11 mouse cellular contexts compared by ENCODE assay signal in the genomic region with DNA sequence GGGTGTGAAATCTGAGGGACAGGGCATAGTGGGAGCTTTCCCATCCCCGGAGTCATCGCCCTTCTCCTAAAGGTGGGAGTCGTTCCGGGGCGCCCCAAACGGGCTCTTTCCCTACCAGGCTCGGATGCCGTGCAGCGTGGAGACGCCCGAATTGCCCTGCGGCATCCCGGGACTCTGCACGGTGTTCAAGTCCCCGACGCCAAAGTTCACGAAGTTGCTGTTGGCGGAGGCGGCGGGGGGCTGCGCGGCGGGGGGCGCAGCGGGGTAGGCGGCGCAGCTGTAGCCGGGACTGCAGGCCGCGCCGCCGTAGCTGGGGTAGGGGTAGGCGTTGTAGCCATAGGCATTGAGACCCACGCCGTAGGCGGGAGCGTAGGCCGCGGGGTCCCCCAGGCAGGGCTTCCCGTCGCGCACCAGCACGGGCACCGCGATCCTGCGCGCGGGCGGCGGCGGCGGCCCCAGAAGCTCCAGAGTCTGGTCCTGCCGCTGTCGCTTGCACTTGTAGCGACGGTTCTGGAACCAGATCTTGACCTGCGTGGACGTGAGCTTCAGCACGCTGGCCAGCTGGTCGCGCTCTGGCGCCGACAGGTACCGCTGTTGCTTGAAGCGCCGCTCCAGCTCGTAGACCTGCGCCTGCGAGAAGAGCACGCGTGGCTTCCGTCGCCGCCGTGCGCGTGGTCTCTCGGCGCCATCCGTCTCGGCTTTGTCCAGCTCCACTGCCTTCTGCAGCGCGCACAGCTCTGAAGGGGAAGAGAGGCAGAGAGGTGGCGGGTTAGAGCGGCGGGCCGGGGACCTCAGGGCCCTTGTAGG. TPM values are rescaled to one million over a fixed set of nuclear protein-coding genes. Genes with fewer than 3 reads are reported as not detected.
DNase-seq lines count a peak whose midpoint lies in the region; ATAC-seq lines count a peak whose summit lies in the region.
"Had no signal": no experiment of that assay in that cellular context is flagged by ENCODE, and none has a peak within 500 bp of the region (broad histone marks: within the 10 kb centered on the region; RNA-seq: fewer than 3 reads in every experiment).

No protein-coding gene starts in this region.

- H3K27ac ChIP-seq in lung, embryonic 16.5 days (ENCODE audit: low read length) = no peak overlapping the region
- no peak overlapping the region for H3K27ac ChIP-seq in forebrain, embryonic 12.5 days
- H3K27ac ChIP-seq in intestine, embryonic 15.5 days = no peak overlapping the region
- no peak overlapping the region for H3K27ac ChIP-seq in neural tube, embryonic 15.5 days (replicated peaks)

- H3K27me3 ChIP-seq in lung, embryonic 16.5 days (ENCODE audit: control insufficient read depth, insufficient read depth, low read depth, low read length) = peaks cover 99% of the 10 kb centered on the region
- peaks cover 100% of the 10 kb centered on the region for H3K27me3 ChIP-seq in forebrain, embryonic 12.5 days
- peaks cover 99% of the 10 kb centered on the region for H3K27me3 ChIP-seq in intestine, embryonic 15.5 days (replicated peaks)
- H3K27me3 ChIP-seq in neural tube, embryonic 15.5 days (replicated peaks) = peaks cover 100% of the 10 kb centered on the region

- WGBS in lung, embryonic 16.5 days = 2% methylated on average over 86 of the region's 87 CpGs
- under 1% methylated on average over 87 of the region's 87 CpGs for WGBS in forebrain, embryonic 12.5 days
- under 1% methylated on average over 87 of the region's 87 CpGs for WGBS in intestine, embryonic 15.5 days
- WGBS in neural tube, embryonic 15.5 days = under 1% methylated on average over 85 of the region's 87 CpGs

- ATAC-seq in lung, embryonic 16.5 days (ENCODE audit: low read depth) = no peak
- no peak for ATAC-seq in forebrain, embryonic 12.5 days (ENCODE audit: low FRiP score)
- ATAC-seq in intestine, embryonic 15.5 days = no peak
- ATAC-seq in neural tube, embryonic 15.5 days (ENCODE audit: low FRiP score) = no peak

- H3K36me3 ChIP-seq in lung, embryonic 16.5 days (ENCODE audit: control insufficient read depth, insufficient read depth, low read length) = no peaks in the 10 kb centered on the region
- H3K36me3 ChIP-seq in forebrain, embryonic 12.5 days (replicated peaks) = no peaks in the 10 kb centered on the region
- H3K36me3 ChIP-seq in intestine, embryonic 15.5 days = no peaks in the 10 kb centered on the region
- no peaks in the 10 kb centered on the region for H3K36me3 ChIP-seq in neural tube, embryonic 15.5 days

- H3K4me3 ChIP-seq in lung, embryonic 16.5 days (ENCODE audit: low read length) = peak overlapping the region; percentile 20
- H3K4me3 ChIP-seq in forebrain, embryonic 12.5 days (replicated peaks) = peak overlapping the region; percentile 11
- H3K4me3 ChIP-seq in intestine, embryonic 15.5 days (replicated peaks) = peak overlapping the region; percentile 21
- H3K4me3 ChIP-seq in neural tube, embryonic 15.5 days (replicated peaks) = peak overlapping the region; percentile 20

- H3K4me2 ChIP-seq in lung, embryonic 16.5 days (ENCODE audit: low read depth, low read length) = peak overlapping the region; percentile 24; the same call in 1 of the 2 replicates
- H3K4me2 ChIP-seq in forebrain, embryonic 12.5 days = no peak overlapping the region
- peak overlapping the region; percentile 47 for H3K4me2 ChIP-seq in intestine, embryonic 15.5 days (replicated peaks)
- H3K4me2 ChIP-seq in neural tube, embryonic 15.5 days = peak overlapping the region; percentile 40

- H3K9ac ChIP-seq in lung, embryonic 16.5 days (ENCODE audit: low read length) = no peak overlapping the region
- H3K9ac ChIP-seq in forebrain, embryonic 12.5 days = no peak overlapping the region
- H3K9ac ChIP-seq in intestine, embryonic 15.5 days = no peak overlapping the region
- no peak overlapping the region for H3K9ac ChIP-seq in neural tube, embryonic 15.5 days (replicated peaks)

- H3K4me1 ChIP-seq in lung, embryonic 16.5 days (replicated peaks; ENCODE audit: control insufficient read depth, insufficient read depth, low read length) = peaks cover 5% of the 10 kb centered on the region
- H3K4me1 ChIP-seq in forebrain, embryonic 12.5 days = peaks cover 7% of the 10 kb centered on the region; the same call in 1 of the 2 replicates
- peaks cover 12% of the 10 kb centered on the region for H3K4me1 ChIP-seq in intestine, embryonic 15.5 days (replicated peaks)
- H3K4me1 ChIP-seq in neural tube, embryonic 15.5 days = peaks cover 7% of the 10 kb centered on the region

- no peak for DNase-seq in lung, postnatal 4 days
- DNase-seq in layer of hippocampus, postnatal 14 days (ENCODE audit: low spot score in 2 of 2) = no peak
- no peak for DNase-seq in thymus, postnatal 36 days
- no peak for DNase-seq in right cerebral cortex, adult 2 months (ENCODE audit: low spot score in 2 of 2)
- DNase-seq: right cerebral cortex, postnatal 4 days had no signal

- H3K9me3 ChIP-seq in lung, embryonic 16.5 days (ENCODE audit: control insufficient read depth, low read length) = no peaks in the 10 kb centered on the region
- no peaks in the 10 kb centered on the region for H3K9me3 ChIP-seq in forebrain, embryonic 12.5 days
- no peaks in the 10 kb centered on the region for H3K9me3 ChIP-seq in intestine, embryonic 15.5 days
- no peaks in the 10 kb centered on the region for H3K9me3 ChIP-seq in neural tube, embryonic 15.5 days (replicated peaks)

RNA-seq across cellular contexts. Expression of gene Nkx2-5, which starts 5.7 kb away (rescaled TPM):
- polyA plus RNA-seq in lung, embryonic 16.5 days (2015; fragmentation: Nextera tagmentation; extraction: Ambion mirVana) = 1.6 and 2.9 TPM in 2 replicates
- polyA plus RNA-seq in forebrain, embryonic 12.5 days (2016; fragmentation: Nextera tagmentation; extraction: Ambion mirVana) = not detected in 2 replicates
- 0.14 TPM in 1 of 2 replicates, not detected in the other for polyA plus RNA-seq in intestine, embryonic 15.5 days (2015; fragmentation: Nextera tagmentation; extraction: Ambion mirVana)
- 0.13 TPM in 1 of 2 replicates, not detected in the other for polyA plus RNA-seq in neural tube, embryonic 15.5 days (2015; fragmentation: Nextera tagmentation; extraction: Ambion mirVana)
- total RNA-seq in layer of hippocampus, postnatal 14 days (2021) = not detected
- total RNA-seq: liver, adult 2 months had no signal
- polyA plus RNA-seq: cortical plate, adult 2 months; liver, adult 2 months had no signal

RNA-seq across cellular contexts. Expression of gene Bnip1, which starts 58.2 kb away (rescaled TPM):
- 45.2 and 47.7 TPM in 2 replicates for polyA plus RNA-seq in lung, embryonic 16.5 days (2015; fragmentation: Nextera tagmentation; extraction: Ambion mirVana)
- 42.3 and 47.6 TPM in 2 replicates for polyA plus RNA-seq in forebrain, embryonic 12.5 days (2016; fragmentation: Nextera tagmentation; extraction: Ambion mirVana)
- 48.7 and 50.1 TPM in 2 replicates for polyA plus RNA-seq in intestine, embryonic 15.5 days (2015; fragmentation: Nextera tagmentation; extraction: Ambion mirVana)
- polyA plus RNA-seq in neural tube, embryonic 15.5 days (2015; fragmentation: Nextera tagmentation; extraction: Ambion mirVana) = 54.5 and 57.7 TPM in 2 replicates
- 10 to 100 TPM; 29.5 to 30.7 TPM for total RNA-seq in layer of hippocampus, postnatal 14 days (2021)
